Mouse (Mus musculus): ENCODE data around the gene Atp8a1. TPM values are rescaled to one million over a fixed set of nuclear protein-coding genes. Genes with fewer than 3 reads are reported as not detected.

Atp8a1 gene
- total and polyA plus RNA-seq, 2 experiments from 2014 or later = 30.9 to 83.8 TPM

- peaks cover 34% of the 10 kb centered on the region for H3K36me3 ChIP-seq (ENCODE audit: insufficient read depth)
- DNase-seq (no peak), ATAC-seq (no peak)
- H3K27ac ChIP-seq (ENCODE audit: low read depth, low read length) = no peak overlapping the region
- no peak overlapping the region for H3K4me2 ChIP-seq (ENCODE audit: low read depth)
- no peaks in the 10 kb centered on the region for H3K9me3 ChIP-seq (ENCODE audit: low read length)
- WGBS = 97% methylated on average over 7 of the region's 7 CpGs
- H3K4me1 ChIP-seq (ENCODE audit: insufficient read depth) = no peaks in the 10 kb centered on the region
- H3K4me3 ChIP-seq (ENCODE audit: low read depth, low read length) = no peak overlapping the region
- no peak for TF ChIP-seq CTCF (IDR thresholded peaks at IDR 0.05; ENCODE audit: low read depth)
- H3K27me3 ChIP-seq (ENCODE audit: insufficient read depth, low read length) = no peaks in the 10 kb centered on the region
- H3K9ac ChIP-seq = no peak overlapping the region
Measured at GRCm38 (mm10) chr5:67701641-67702040, 145.6 kb downstream of the Atp8a1 start.

DNA sequence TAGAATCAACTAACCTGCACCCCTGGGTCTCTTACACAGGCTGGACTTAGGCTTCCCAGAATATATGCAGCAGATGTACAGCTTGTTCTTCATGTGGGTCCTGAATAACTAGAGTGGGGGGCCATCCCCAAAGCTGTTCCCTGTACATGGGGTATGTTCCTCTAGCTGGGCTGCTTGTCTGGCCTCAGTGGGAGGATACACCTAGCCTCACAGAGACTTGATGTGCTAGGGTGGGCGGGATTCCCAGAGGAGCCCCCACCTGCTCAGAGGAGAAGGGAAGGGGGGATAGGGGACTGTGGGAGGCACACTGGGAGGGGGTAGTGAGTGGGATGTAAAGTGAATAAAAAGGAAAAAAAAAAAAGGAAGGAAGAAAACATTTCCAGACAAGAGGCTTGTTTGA is 147.8 kb downstream of the Atp8a1 start:
- no peak overlapping the region for H3K9ac ChIP-seq
- H3K36me3 ChIP-seq (ENCODE audit: insufficient read depth) = peaks cover 22% of the 10 kb centered on the region
- H3K27ac ChIP-seq (ENCODE audit: low read depth, low read length) = no peak overlapping the region
- TF ChIP-seq CTCF (IDR thresholded peaks at IDR 0.05; ENCODE audit: low read depth) = no peak
- H3K27me3 ChIP-seq (ENCODE audit: insufficient read depth, low read length) = no peaks in the 10 kb centered on the region
- ATAC-seq (no peak), DNase-seq (no peak)
- no peaks in the 10 kb centered on the region for H3K9me3 ChIP-seq (ENCODE audit: low read length)
- no peaks in the 10 kb centered on the region for H3K4me1 ChIP-seq (ENCODE audit: insufficient read depth)
- no peak overlapping the region for H3K4me3 ChIP-seq (ENCODE audit: low read depth, low read length)
- H3K4me2 ChIP-seq (ENCODE audit: low read depth) = no peak overlapping the region
- WGBS = 81% methylated on average over 1 of the region's 1 CpGs

- no peaks in the 10 kb centered on the region for H3K27me3 ChIP-seq (ENCODE audit: insufficient read depth, low read length)
- H3K9me3 ChIP-seq (ENCODE audit: low read length) = no peaks in the 10 kb centered on the region
- no peak overlapping the region for H3K27ac ChIP-seq (ENCODE audit: low read depth, low read length)
- no peak overlapping the region for H3K4me3 ChIP-seq (ENCODE audit: low read depth, low read length)
- peaks cover 15% of the 10 kb centered on the region for H3K36me3 ChIP-seq (ENCODE audit: insufficient read depth)
- H3K4me1 ChIP-seq (ENCODE audit: insufficient read depth) = no peaks in the 10 kb centered on the region
- no peak for TF ChIP-seq CTCF (IDR thresholded peaks at IDR 0.05; ENCODE audit: low read depth)
- no peak for DNase-seq
- H3K9ac ChIP-seq = no peak overlapping the region
- WGBS = 95% methylated on average over 3 of the region's 3 CpGs
- H3K4me2 ChIP-seq (ENCODE audit: low read depth) = no peak overlapping the region
- ATAC-seq = no peak
Measured at GRCm38 (mm10) chr5:67698176-67698575, 149.1 kb downstream of the Atp8a1 start.

GRCm38 (mm10) chr5:67696741-67697596 is 150.3 kb downstream of the Atp8a1 start:
- H3K27me3 ChIP-seq (ENCODE audit: insufficient read depth, low read length) = no peaks in the 10 kb centered on the region
- WGBS = 19% methylated on average over 12 of the region's 12 CpGs
- H3K27ac ChIP-seq (ENCODE audit: low read depth, low read length) = no peak overlapping the region
- H3K4me2 ChIP-seq (ENCODE audit: low read depth) = no peak overlapping the region
- DNase-seq (peak; percentile 23), ATAC-seq (peak; percentile 74)
- H3K4me3 ChIP-seq (ENCODE audit: low read depth, low read length) = no peak overlapping the region
- H3K9ac ChIP-seq = no peak overlapping the region
- no peak for TF ChIP-seq CTCF (IDR thresholded peaks at IDR 0.05; ENCODE audit: low read depth)
- no peaks in the 10 kb centered on the region for H3K4me1 ChIP-seq (ENCODE audit: insufficient read depth)
- H3K36me3 ChIP-seq (ENCODE audit: insufficient read depth) = peaks cover 9% of the 10 kb centered on the region
- H3K9me3 ChIP-seq (ENCODE audit: low read length) = no peaks in the 10 kb centered on the region

DNA sequence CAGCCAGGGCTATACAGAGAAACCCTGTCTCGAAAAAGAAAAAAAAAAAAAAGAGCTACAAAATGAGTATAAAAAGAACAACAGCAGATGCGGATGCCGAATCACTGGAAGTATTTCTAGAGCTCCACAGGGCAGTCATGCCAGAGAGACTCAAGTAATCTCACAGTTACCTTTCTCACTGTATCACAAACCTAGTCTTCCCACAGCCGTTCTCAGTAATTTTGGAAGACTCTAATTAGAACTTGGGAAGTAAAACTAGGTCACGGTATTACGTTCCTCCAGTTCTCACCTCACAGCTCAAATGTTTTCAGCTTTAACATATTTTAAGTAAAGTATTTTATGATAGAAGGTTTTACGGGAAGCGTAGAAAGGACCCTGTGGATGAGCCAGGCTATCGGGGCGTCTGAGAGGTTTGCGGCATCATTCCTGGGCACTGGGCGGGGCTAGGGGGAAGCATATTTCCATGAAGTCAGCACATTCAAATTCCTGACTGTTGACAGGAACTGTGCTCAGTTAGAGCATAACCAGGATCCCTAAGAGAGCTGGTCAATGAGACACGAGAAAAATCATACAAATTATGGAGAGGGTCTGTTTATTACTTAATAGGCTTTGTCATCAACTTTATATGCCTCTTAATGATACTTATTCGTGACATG is 152.1 kb downstream of the Atp8a1 start:
- Histone ChIP-seq H3K4me3 (ENCODE audit: low read depth, low read length) (no peak overlapping the region), H3K27me3 (ENCODE audit: insufficient read depth, low read length) (no peaks in the 10 kb centered on the region), H3K4me2 (ENCODE audit: low read depth) (no peak overlapping the region), H3K4me1 (ENCODE audit: insufficient read depth) (no peaks in the 10 kb centered on the region), H3K9ac (no peak overlapping the region), H3K27ac (ENCODE audit: low read depth, low read length) (no peak overlapping the region), H3K36me3 (ENCODE audit: insufficient read depth) (0 out of 2 replicates have a peak, but pooled peaks cover 2% of the 10 kb centered on the region), H3K9me3 (ENCODE audit: low read length) (no peaks in the 10 kb centered on the region)
- no peak for ATAC-seq
- DNase-seq = no peak
- 83% methylated on average over 14 of the region's 14 CpGs for WGBS
- no peak for TF ChIP-seq CTCF (IDR thresholded peaks at IDR 0.05; ENCODE audit: low read depth)

GRCm38 (mm10) chr5:67690336-67690735 is 156.9 kb downstream of the Atp8a1 start:
- DNase-seq (no peak), ATAC-seq (no peak)
- no peak overlapping the region for H3K27ac ChIP-seq (ENCODE audit: low read depth, low read length)
- H3K9ac ChIP-seq = no peak overlapping the region
- no peaks in the 10 kb centered on the region for H3K4me1 ChIP-seq (ENCODE audit: insufficient read depth)
- no peaks in the 10 kb centered on the region for H3K9me3 ChIP-seq (ENCODE audit: low read length)
- WGBS = 91% methylated on average over 9 of the region's 9 CpGs
- H3K4me2 ChIP-seq (ENCODE audit: low read depth) = no peak overlapping the region
- TF ChIP-seq CTCF (IDR thresholded peaks at IDR 0.05; ENCODE audit: low read depth) = no peak
- H3K36me3 ChIP-seq (ENCODE audit: insufficient read depth) = peaks cover 8% of the 10 kb centered on the region; the same call in 1 of the 2 replicates
- H3K27me3 ChIP-seq (ENCODE audit: insufficient read depth, low read length) = no peaks in the 10 kb centered on the region
- H3K4me3 ChIP-seq (ENCODE audit: low read depth, low read length) = no peak overlapping the region

DNA sequence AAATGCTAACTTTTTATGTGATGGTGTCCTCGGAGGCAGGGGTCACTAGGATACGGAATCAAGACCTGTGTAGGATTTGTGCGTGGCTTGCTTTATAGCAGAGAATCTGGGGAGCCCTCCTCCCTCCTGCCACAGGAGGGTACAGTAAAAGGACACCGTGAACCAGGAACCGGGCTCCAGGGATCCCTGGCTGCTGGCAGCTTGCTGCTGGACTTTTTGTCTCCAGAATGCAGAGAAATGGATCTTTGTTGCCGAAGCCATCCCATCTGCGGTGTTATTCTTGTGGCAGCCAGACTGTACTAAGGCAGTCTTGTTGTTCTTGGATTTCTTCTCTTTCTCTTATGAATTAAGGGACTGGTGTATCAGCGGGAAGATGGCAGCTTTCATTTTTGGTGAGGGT is 159.2 kb downstream of the Atp8a1 start:
- Histone ChIP-seq H3K27ac (ENCODE audit: low read depth, low read length) (no peak overlapping the region), H3K9ac (no peak overlapping the region), H3K4me1 (ENCODE audit: insufficient read depth) (no peaks in the 10 kb centered on the region), H3K4me2 (ENCODE audit: low read depth) (no peak overlapping the region), H3K9me3 (ENCODE audit: low read length) (no peaks in the 10 kb centered on the region), H3K36me3 (ENCODE audit: insufficient read depth) (peaks cover 8% of the 10 kb centered on the region; the same call in 1 of the 2 replicates), H3K4me3 (ENCODE audit: low read depth, low read length) (no peak overlapping the region), H3K27me3 (ENCODE audit: insufficient read depth, low read length) (no peaks in the 10 kb centered on the region)
- ATAC-seq = no peak
- no peak for DNase-seq
- WGBS = 92% methylated on average over 8 of the region's 8 CpGs
- TF ChIP-seq CTCF (IDR thresholded peaks at IDR 0.05; ENCODE audit: low read depth) = no peak

Measured in forebrain, postnatal 0 days (tissue).